Mouse (Mus musculus): ENCODE results near the gene Lrwd1. TPM values are rescaled to one million over a fixed set of nuclear protein-coding genes. Genes with fewer than 3 reads are reported as not detected.
"Not testable (repeated sequence)": the region's sequence is repeated elsewhere in the genome, so short reads cannot be mapped to it uniquely, and the experiment has no call there.

Lrwd1 gene
- polyA plus RNA-seq, 1 experiment from 2014 or later: 28.8 TPM

- H3K9ac ChIP-seq (replicated peaks; ENCODE audit: low read depth, low read length); H3K27ac ChIP-seq (ENCODE audit: low read length); H3K36me3 ChIP-seq (ENCODE audit: control insufficient read depth, insufficient read depth, low read length); H3K9me3 ChIP-seq (ENCODE audit: control insufficient read depth, low read depth, low read length); H3K27me3 ChIP-seq (ENCODE audit: control insufficient read depth, insufficient read depth, low read length); H3K4me2 ChIP-seq (replicated peaks; ENCODE audit: low read depth, low read length); H3K4me3 ChIP-seq (ENCODE audit: low read depth, low read length); ATAC-seq (ENCODE audit: insufficient number of reproducible peaks, insufficient read depth, low FRiP score, low read depth): not testable (repeated sequence)
- H3K4me1 ChIP-seq (ENCODE audit: control insufficient read depth, insufficient read depth, low read length): peaks cover 15% of the 10 kb centered on the region
- WGBS: 36% methylated on average over 4 of the region's 4 CpGs
Observed at GRCm38 (mm10) chr5:136113546-136113945, 22.3 kb downstream of the Lrwd1 start.

GRCm38 (mm10) chr5:136109042-136109441 is 26.8 kb downstream of the Lrwd1 start:
- Histone ChIP-seq H3K9me3 (ENCODE audit: control insufficient read depth, low read depth, low read length) (no peaks in the 10 kb centered on the region), H3K4me3 (ENCODE audit: low read depth, low read length) (no peak overlapping the region), H3K27ac (ENCODE audit: low read length) (no peak overlapping the region), H3K27me3 (ENCODE audit: control insufficient read depth, insufficient read depth, low read length) (no peaks in the 10 kb centered on the region), H3K9ac (replicated peaks; ENCODE audit: low read depth, low read length) (no peak overlapping the region), H3K36me3 (ENCODE audit: control insufficient read depth, insufficient read depth, low read length) (no peaks in the 10 kb centered on the region), H3K4me1 (ENCODE audit: control insufficient read depth, insufficient read depth, low read length) (no peaks in the 10 kb centered on the region), H3K4me2 (replicated peaks; ENCODE audit: low read depth, low read length) (no peak overlapping the region)
- WGBS: 78% methylated on average over 3 of the region's 3 CpGs
- ATAC-seq (ENCODE audit: insufficient number of reproducible peaks, insufficient read depth, low FRiP score, low read depth): no peak

GRCm38 (mm10) chr5:136108486-136108885 is 27.4 kb downstream of the Lrwd1 start:
- WGBS: 57% methylated on average over 2 of the region's 2 CpGs
- Histone ChIP-seq H3K4me2 (replicated peaks; ENCODE audit: low read depth, low read length) (no peak overlapping the region), H3K9me3 (ENCODE audit: control insufficient read depth, low read depth, low read length) (no peaks in the 10 kb centered on the region), H3K36me3 (ENCODE audit: control insufficient read depth, insufficient read depth, low read length) (no peaks in the 10 kb centered on the region), H3K4me3 (ENCODE audit: low read depth, low read length) (no peak overlapping the region), H3K4me1 (ENCODE audit: control insufficient read depth, insufficient read depth, low read length) (no peaks in the 10 kb centered on the region), H3K27me3 (ENCODE audit: control insufficient read depth, insufficient read depth, low read length) (no peaks in the 10 kb centered on the region), H3K27ac (ENCODE audit: low read length) (no peak overlapping the region), H3K9ac (replicated peaks; ENCODE audit: low read depth, low read length) (no peak overlapping the region)
- no peak for ATAC-seq (ENCODE audit: insufficient number of reproducible peaks, insufficient read depth, low FRiP score, low read depth)

- Histone ChIP-seq H3K36me3 (ENCODE audit: control insufficient read depth, insufficient read depth, low read length) (no peaks in the 10 kb centered on the region), H3K9ac (replicated peaks; ENCODE audit: low read depth, low read length) (no peak overlapping the region), H3K9me3 (ENCODE audit: control insufficient read depth, low read depth, low read length) (no peaks in the 10 kb centered on the region), H3K4me3 (ENCODE audit: low read depth, low read length) (no peak overlapping the region), H3K27ac (ENCODE audit: low read length) (no peak overlapping the region), H3K4me2 (replicated peaks; ENCODE audit: low read depth, low read length) (no peak overlapping the region), H3K4me1 (ENCODE audit: control insufficient read depth, insufficient read depth, low read length) (peaks cover 8% of the 10 kb centered on the region; the same call in 1 of the 2 replicates), H3K27me3 (ENCODE audit: control insufficient read depth, insufficient read depth, low read length) (no peaks in the 10 kb centered on the region)
- 85% methylated on average over 5 of the region's 5 CpGs for WGBS
- no peak for ATAC-seq (ENCODE audit: insufficient number of reproducible peaks, insufficient read depth, low FRiP score, low read depth)
Observed at GRCm38 (mm10) chr5:136104511-136104910, 31.4 kb downstream of the Lrwd1 start.

GRCm38 (mm10) chr5:136102099-136102820 is 33.6 kb downstream of the Lrwd1 start:
- H3K4me1 ChIP-seq (ENCODE audit: control insufficient read depth, insufficient read depth, low read length): peaks cover 8% of the 10 kb centered on the region; the same call in 1 of the 2 replicates
- H3K4me2 ChIP-seq (replicated peaks; ENCODE audit: low read depth, low read length): peak overlapping the region; percentile 61
- H3K27ac ChIP-seq (ENCODE audit: low read length): no peak overlapping the region
- no peaks in the 10 kb centered on the region for H3K27me3 ChIP-seq (ENCODE audit: control insufficient read depth, insufficient read depth, low read length)
- no peaks in the 10 kb centered on the region for H3K9me3 ChIP-seq (ENCODE audit: control insufficient read depth, low read depth, low read length)
- WGBS: 8% methylated on average over 41 of the region's 41 CpGs
- H3K9ac ChIP-seq (replicated peaks; ENCODE audit: low read depth, low read length): 0 out of 2 replicates have a peak overlapping the region, but pooled peaks have one; percentile 14
- peak overlapping the region; percentile 28 for H3K4me3 ChIP-seq (ENCODE audit: low read depth, low read length)
- ATAC-seq (ENCODE audit: insufficient number of reproducible peaks, insufficient read depth, low FRiP score, low read depth): peak; percentile 87
- H3K36me3 ChIP-seq (ENCODE audit: control insufficient read depth, insufficient read depth, low read length): no peaks in the 10 kb centered on the region

- no peak overlapping the region for H3K27ac ChIP-seq (ENCODE audit: low read length)
- no peak overlapping the region for H3K4me3 ChIP-seq (ENCODE audit: low read depth, low read length)
- H3K9me3 ChIP-seq (ENCODE audit: control insufficient read depth, low read depth, low read length): no peaks in the 10 kb centered on the region
- peaks cover 8% of the 10 kb centered on the region; the same call in 1 of the 2 replicates for H3K4me1 ChIP-seq (ENCODE audit: control insufficient read depth, insufficient read depth, low read length)
- no peaks in the 10 kb centered on the region for H3K36me3 ChIP-seq (ENCODE audit: control insufficient read depth, insufficient read depth, low read length)
- H3K9ac ChIP-seq (replicated peaks; ENCODE audit: low read depth, low read length): no peak overlapping the region
- no peaks in the 10 kb centered on the region for H3K27me3 ChIP-seq (ENCODE audit: control insufficient read depth, insufficient read depth, low read length)
- no peak for ATAC-seq (ENCODE audit: insufficient number of reproducible peaks, insufficient read depth, low FRiP score, low read depth)
- WGBS: 81% methylated on average over 10 of the region's 10 CpGs
- no peak overlapping the region for H3K4me2 ChIP-seq (replicated peaks; ENCODE audit: low read depth, low read length)
Observed at GRCm38 (mm10) chr5:136098536-136098935, 37.3 kb downstream of the Lrwd1 start.

GRCm38 (mm10) chr5:136095089-136095488 is 40.8 kb downstream of the Lrwd1 start:
- no peaks in the 10 kb centered on the region for H3K9me3 ChIP-seq (ENCODE audit: control insufficient read depth, low read depth, low read length)
- H3K4me3 ChIP-seq (ENCODE audit: low read depth, low read length): no peak overlapping the region
- no peaks in the 10 kb centered on the region for H3K36me3 ChIP-seq (ENCODE audit: control insufficient read depth, insufficient read depth, low read length)
- no peak for ATAC-seq (ENCODE audit: insufficient number of reproducible peaks, insufficient read depth, low FRiP score, low read depth)
- no peak overlapping the region for H3K27ac ChIP-seq (ENCODE audit: low read length)
- no peak overlapping the region for H3K9ac ChIP-seq (replicated peaks; ENCODE audit: low read depth, low read length)
- WGBS: 67% methylated on average over 7 of the region's 7 CpGs
- H3K27me3 ChIP-seq (ENCODE audit: control insufficient read depth, insufficient read depth, low read length): no peaks in the 10 kb centered on the region
- no peaks in the 10 kb centered on the region for H3K4me1 ChIP-seq (ENCODE audit: control insufficient read depth, insufficient read depth, low read length)
- H3K4me2 ChIP-seq (replicated peaks; ENCODE audit: low read depth, low read length): no peak overlapping the region

GRCm38 (mm10) chr5:136094249-136095010 is 41.4 kb downstream of the Lrwd1 start:
- H3K36me3 ChIP-seq (ENCODE audit: control insufficient read depth, insufficient read depth, low read length): no peaks in the 10 kb centered on the region
- no peaks in the 10 kb centered on the region for H3K4me1 ChIP-seq (ENCODE audit: control insufficient read depth, insufficient read depth, low read length)
- ATAC-seq (ENCODE audit: insufficient number of reproducible peaks, insufficient read depth, low FRiP score, low read depth): no peak
- no peak overlapping the region for H3K4me3 ChIP-seq (ENCODE audit: low read depth, low read length)
- 65% methylated on average over 8 of the region's 8 CpGs for WGBS
- H3K27me3 ChIP-seq (ENCODE audit: control insufficient read depth, insufficient read depth, low read length): no peaks in the 10 kb centered on the region
- no peak overlapping the region for H3K27ac ChIP-seq (ENCODE audit: low read length)
- no peak overlapping the region for H3K4me2 ChIP-seq (replicated peaks; ENCODE audit: low read depth, low read length)
- H3K9ac ChIP-seq (replicated peaks; ENCODE audit: low read depth, low read length): no peak overlapping the region
- no peaks in the 10 kb centered on the region for H3K9me3 ChIP-seq (ENCODE audit: control insufficient read depth, low read depth, low read length)

Data from stomach, embryonic 14.5 days (tissue).